Mouse (Mus musculus) MEL (cell line): ENCODE data around the gene Lrrc73.

ENCODE experiments used
- MAFK ChIP-seq: IDR thresholded peaks from 2 replicates; pipeline ENCODE4 v1.6.1; 2011; ENCODE audit warnings: low read depth, mild to moderate bottlenecking, low read length, improper control_type of control experiment, borderline replicate concordance
- RAD21 ChIP-seq: IDR thresholded peaks from 2 replicates; pipeline ENCODE4 v1.6.1; 2011; ENCODE audit warnings: mild to moderate bottlenecking, low read depth, low read length, improper control_type of control experiment
- ZNF384 ChIP-seq: IDR thresholded peaks from 2 replicates; pipeline ENCODE4 v1.6.1; 2012; ENCODE audit warnings: low read depth, mild to moderate bottlenecking, inconsistent platforms, low read length, improper control_type of control experiment

DNA sequence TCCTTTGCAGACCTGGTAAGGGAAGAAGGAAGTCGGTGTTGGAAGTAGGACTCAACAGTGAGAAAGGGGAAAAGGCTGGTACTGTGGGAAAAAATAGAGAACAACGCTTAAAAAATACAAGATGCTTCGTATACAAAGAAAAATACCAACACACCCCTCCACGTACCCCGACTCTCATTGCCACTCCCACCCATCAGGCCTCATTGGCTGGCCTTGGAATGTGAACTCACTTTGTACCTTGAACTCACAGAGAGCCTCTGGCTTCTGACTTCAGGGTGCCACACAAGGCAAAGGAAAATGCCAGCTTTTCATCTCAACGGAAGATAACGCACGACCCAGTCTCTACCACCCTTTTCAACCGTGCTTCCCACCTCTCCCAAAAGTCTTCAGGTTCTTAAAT lies 29.8 kb downstream of the Lrrc73 start:
- TF ChIP-seq ZNF384, result no peak
- TF ChIP-seq RAD21, result no peak
- no peak for TF ChIP-seq MAFK
